Mouse (Mus musculus): ENCODE data around the gene Coro2a.

The Coro2a gene

GRCm38 (mm10) chr4:46520491-46520890, 81.5 kb downstream of the Coro2a start:
- DNase-seq: no peak

DNA sequence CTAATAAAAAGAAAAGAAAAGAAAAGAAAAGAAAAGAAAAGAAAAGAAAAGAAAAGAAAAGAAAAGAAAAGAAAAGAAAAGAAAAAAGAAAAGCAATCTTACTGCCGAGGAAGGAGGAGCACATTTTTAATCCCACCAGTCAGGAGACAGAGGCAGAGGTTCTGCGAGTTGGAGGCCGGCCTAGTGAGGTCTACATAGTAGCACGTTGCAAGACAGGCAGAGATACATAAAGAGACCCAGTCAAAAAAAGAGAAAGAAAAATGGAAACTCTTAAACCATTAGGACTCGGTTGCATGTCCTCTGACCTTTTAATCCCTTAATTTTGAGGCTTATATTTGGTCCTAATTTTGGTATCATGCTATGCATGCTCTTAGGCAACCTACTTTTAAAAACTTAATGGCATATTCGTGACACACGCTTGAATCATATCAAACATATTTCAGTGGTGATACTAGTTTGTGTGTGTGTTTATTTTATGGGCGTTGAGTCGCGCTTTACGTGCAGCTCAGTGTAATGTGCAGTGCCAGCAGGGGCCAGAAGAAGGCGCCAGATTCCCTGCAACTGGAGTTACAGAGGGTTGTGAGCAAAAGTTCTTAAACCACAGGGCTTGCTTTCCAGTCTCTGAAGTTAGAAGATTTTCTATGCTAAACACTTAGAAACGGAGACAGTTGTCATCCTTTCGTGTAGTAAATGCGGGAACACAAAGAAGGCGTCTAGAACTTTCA, 94.1 kb downstream of the Coro2a start:
- DNase-seq: peak; percentile 89

GRCm38 (mm10) chr4:46506801-46507610, 95.0 kb downstream of the Coro2a start:
- peak; percentile 89 for DNase-seq

GRCm38 (mm10) chr4:46505361-46506057, 96.5 kb downstream of the Coro2a start:
- DNase-seq: no peak

DNA sequence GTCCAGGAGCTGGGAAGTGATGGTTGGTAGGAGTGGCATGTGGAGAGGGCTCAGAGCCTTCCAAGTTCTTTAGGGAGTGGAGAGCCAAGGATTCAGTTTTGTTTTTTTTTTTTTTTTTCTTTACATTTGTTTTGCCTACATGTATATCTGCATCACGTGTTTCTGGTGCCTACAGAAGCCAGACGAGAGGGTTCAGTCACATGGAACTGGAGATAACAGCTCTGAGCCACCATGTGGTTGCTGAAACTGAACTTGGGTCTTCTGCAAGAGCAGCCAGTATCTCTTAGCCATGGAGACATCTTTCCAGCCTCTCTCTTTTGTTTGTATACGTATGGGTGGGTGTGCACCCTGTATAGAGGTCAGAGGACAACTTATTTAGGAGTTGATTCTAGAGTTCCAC, 98.1 kb downstream of the Coro2a start:
- no peak for DNase-seq

- no peak for DNase-seq
These were observed 99.1 kb downstream of the Coro2a start for GRCm38 (mm10) chr4:46502606-46503502.

GRCm38 (mm10) chr4:46498976-46499375, 103.0 kb downstream of the Coro2a start:
- DNase-seq: peak; percentile 54

- DNase-seq: no peak
These were observed 103.5 kb downstream of the Coro2a start for GRCm38 (mm10) chr4:46498511-46498910.

DNA sequence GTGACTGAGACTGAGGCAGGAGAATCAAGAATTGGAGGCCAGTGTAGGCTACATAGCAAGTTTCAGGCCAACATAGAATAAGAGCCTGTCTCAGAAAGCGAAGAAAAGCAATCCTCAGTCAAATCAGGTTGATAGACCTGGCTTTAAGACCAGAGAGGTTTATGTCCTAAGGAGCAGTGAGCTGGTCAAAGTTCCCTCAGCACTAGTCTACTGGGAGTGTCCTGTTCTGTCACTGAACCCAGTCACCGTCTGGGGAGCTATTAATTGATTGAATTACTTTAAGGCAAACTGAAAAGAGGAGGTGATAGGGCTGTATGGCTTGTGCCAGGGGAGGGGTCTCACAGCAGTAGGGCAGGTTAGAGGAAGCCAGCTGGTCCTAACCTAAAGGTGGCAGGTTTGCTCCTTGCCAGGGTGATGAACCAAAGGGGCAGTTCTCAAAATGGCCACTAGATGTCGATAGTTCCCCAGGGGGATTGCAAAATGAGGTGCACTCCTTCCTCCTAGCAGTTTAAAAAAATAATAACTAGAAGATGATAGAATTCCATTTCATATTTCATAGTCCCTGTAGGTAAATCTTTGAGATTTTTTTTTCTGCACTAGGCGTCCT, 104.6 kb downstream of the Coro2a start:
- DNase-seq: peak; percentile 85

GRCm38 (mm10) chr4:46495543-46495942, 106.5 kb downstream of the Coro2a start:
- no peak for DNase-seq

GRCm38 (mm10) chr4:46493071-46493470, 108.9 kb downstream of the Coro2a start:
- DNase-seq: no peak

DNA sequence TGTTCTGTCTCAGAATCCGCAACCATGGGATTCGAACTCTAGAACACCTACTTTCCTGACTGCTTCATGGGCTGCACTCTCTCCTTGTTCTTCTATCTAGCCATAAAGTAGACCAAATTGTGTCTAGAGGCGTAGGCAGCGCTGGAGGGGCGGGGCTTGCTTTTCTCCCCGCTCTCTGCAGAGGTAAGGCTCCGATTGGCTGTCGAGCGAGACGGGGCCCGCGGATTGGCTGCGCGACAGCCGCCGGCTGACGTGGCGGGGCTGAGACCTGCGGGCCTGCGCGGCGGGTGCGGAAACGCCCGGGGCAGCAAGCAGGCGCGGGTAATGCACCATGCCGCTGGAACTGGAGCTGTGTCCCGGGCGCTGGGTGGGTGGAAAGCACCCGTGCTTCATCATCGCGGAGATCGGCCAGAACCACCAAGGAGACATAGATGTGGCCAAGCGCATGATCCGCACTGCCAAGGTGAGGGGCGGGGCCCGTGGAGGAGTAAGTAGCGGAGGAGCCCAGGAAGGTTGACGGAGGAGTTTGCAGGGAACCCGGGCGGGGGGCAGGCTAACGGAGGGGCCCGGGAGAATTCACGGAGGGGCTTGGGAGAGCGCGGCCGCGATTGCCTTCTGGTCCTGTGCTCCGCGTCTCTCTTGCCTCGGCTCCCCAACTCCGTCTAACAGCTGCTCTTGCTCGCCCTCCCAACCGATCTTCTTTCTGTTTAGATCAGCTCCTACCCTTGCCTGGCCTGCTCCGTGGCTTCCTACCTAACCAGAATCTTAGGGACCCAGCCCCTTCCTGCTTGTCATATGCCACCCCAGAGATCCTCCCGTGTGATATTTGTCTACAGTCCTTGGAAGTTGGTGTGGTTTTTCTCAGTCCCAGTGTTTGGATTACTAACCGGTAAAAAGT, 112.7 kb downstream of the Coro2a start, which contains the start of gene Nans:
Gene Nans, plus strand, starts transcription at position 221 of the 898 bp plus-strand sequence.
- peak; percentile 96 for DNase-seq

GRCm38 (mm10) chr4:46487348-46487747, 114.7 kb downstream of the Coro2a start:
- no peak for DNase-seq

All from thymus, postnatal 25 days (tissue).